Mouse (Mus musculus) adrenal gland (tissue): Measurements from ENCODE around the gene Gm20809.
"Not testable (repeated sequence)": the region's sequence is repeated elsewhere in the genome, so short reads cannot be mapped to it uniquely, and the experiment has no call there.

Experiments used
- intact Hi-C: fragments of 180-260 bp; cut with DNase I; formaldehyde crosslinking; loops from one replicate; pipeline ENCODE4 v1.15.1; 2025
- long read RNA-seq, 2 experiments: library from polyadenylated mRNA; unstranded; transcript quantifications; one replicate each; pipeline ENCODE4 v2.0.0; 2020; ENCODE audit warnings: borderline replicate concordance in 1 of 2; ENCODE audit not compliant: insufficient replicate concordance in 1 of 2

Gene Gm20809
- long read RNA-seq, experiment 1: 0 reads
- long read RNA-seq, experiment 2: 0 reads

DNA sequence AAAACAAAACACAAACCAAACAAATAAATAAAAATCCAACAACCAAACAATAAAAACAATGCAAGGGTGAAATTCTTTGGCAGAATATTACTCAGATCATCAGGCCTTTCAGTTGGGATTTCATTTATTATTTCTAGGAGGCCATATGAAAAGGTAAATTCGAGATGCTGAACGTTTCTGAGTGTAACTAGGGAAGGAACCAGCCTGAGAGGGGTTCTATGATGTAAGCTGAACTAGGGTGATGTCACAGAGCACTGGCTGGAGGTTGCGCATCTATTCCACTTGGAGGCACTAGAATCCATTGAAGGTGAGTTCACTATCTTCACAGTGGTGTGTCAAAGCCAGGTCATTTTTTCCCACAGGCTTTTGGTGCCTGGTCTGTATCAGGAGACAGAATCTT, at the start of gene Gm20809:
Gm20809 (plus strand) TSS at position 301 of the 400 bp plus-strand sequence.
- intact Hi-C loops: not testable (repeated sequence)
